Mouse (Mus musculus): ENCODE data around the gene Enpp6. TPM values are rescaled to one million over a fixed set of nuclear protein-coding genes. Genes with fewer than 3 reads are reported as not detected.
A peak's percentile ranks its signal among the peaks of the same experiment; 100 is the strongest.

Enpp6 gene
- total RNA-seq (2014; rRNA removed) (12.3 and 12.8 TPM in 2 replicates), polyA plus RNA-seq (2015; fragmentation: Nextera tagmentation; extraction: Ambion mirVana) (4.2 and 5.2 TPM in 2 replicates)

DNA sequence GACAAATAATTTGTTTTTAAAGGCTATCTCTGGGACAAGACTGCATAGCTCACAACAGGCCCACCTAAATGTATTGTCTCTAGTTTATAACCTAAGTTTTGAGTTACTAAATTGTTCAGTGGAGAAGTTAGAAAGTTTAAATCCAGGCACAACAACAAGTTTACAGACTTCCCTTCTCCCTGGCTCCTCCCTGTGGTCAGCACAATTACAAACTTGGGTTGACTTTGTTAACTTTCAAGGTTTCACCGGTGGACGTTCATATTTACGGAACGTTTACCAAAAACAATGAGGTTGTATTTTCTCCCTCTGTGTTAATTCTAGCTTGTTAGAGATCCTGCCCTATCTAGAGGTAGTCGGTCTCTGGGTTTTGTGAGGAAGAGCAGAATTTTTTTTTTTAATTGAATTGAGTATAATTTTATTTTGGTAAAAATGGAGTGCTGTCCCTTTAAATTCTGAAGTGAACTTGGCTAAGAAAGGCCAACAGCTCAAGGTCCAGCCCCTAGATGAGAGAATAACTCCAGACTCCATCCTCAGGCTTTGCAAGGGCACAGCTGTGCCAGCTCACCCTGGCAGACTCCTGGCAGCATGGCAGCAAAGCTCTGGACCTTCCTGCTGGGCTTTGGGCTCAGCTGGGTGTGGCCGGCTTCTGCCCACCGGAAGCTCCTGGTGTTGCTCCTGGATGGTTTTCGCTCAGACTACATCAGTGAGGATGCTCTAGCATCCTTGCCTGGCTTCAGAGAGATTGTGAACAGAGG lies at the start of gene Enpp6:
Enpp6 (plus strand) TSS at position 502 of the 755 bp plus-strand sequence.
- TF ChIP-seq CTCF (IDR thresholded peaks at IDR 0.05; ENCODE audit: low read depth): no peak

DNA sequence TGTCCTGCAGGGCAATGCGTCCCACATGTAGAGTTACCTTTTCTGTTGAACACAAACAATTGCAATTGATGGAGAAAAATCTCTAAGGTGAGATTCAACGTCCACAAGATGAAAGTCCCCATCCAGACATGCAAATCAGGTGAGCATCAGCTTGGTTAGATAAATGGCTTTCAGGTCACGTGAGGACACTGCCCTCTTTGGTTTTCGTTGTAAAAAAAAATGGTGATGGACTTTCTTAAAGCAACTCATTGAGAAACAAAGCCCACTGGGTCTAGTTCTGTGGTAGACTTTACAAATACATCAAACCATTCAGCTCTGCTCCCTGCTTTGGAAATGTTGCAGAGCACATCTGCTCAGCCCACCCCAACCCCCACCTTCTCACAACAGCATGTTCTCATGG lies 48.5 kb upstream of the Enpp6 start:
- TF ChIP-seq CTCF (IDR thresholded peaks at IDR 0.05; ENCODE audit: low read depth): no peak
- Histone ChIP-seq H3K4me3 (ENCODE audit: low read length) (no peak overlapping the region), H3K27ac (no peak overlapping the region), H3K4me2 (ENCODE audit: low read depth, low read length) (no peak overlapping the region), H3K9ac (replicated peaks; ENCODE audit: low read length) (no peak overlapping the region), H3K27me3 (ENCODE audit: insufficient read depth, low read length) (no peaks in the 10 kb centered on the region), H3K9me3 (ENCODE audit: low read length) (no peaks in the 10 kb centered on the region), H3K36me3 (ENCODE audit: insufficient read depth, low read length) (no peaks in the 10 kb centered on the region), H3K4me1 (ENCODE audit: insufficient read depth, low read length) (no peaks in the 10 kb centered on the region)
- DNase-seq (ENCODE audit: low spot score): no peak
- WGBS: 82% methylated on average over 4 of the region's 4 CpGs
- ATAC-seq: no peak

More for the DNA sequence above, at the start of gene Enpp6:
- no peaks in the 10 kb centered on the region for H3K4me1 ChIP-seq (ENCODE audit: insufficient read depth, low read length)
- H3K27me3 ChIP-seq (ENCODE audit: insufficient read depth, low read length): no peaks in the 10 kb centered on the region
- no peak within 1 kb of the TSS for H3K27ac ChIP-seq
- H3K9ac ChIP-seq (replicated peaks; ENCODE audit: low read length): no peak within 1 kb of the TSS
- H3K36me3 ChIP-seq (ENCODE audit: insufficient read depth, low read length): no peaks in the 10 kb centered on the region
- H3K4me3 ChIP-seq (ENCODE audit: low read length): no peak within 1 kb of the TSS
- no peak for DNase-seq (ENCODE audit: low spot score)
- H3K4me2 ChIP-seq (ENCODE audit: low read depth, low read length): no peak within 1 kb of the TSS
- no peaks in the 10 kb centered on the region for H3K9me3 ChIP-seq (ENCODE audit: low read length)
- WGBS: 73% methylated on average over 8 of the region's 8 CpGs
- no peak for ATAC-seq

DNA sequence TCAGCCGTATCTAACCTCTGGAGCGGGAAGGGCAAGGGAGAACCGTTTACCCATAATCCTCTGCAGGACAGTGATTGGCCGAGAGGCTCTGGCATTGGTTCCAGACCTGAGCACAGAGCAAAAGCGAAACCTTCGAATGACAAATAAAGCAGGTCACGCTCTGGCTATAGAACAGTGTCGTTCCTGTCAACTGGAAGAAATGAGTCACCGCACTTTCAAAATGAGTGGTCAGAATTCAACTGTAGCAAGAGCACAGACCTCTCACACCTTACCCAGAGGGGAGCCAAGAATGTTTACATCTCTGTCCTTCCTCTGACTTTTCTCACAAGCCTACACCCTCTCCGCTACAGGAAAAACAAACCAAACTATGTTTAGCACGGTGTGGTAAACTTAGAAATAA lies 45.4 kb upstream of the Enpp6 start:
- H3K9me3 ChIP-seq (ENCODE audit: low read length): no peaks in the 10 kb centered on the region
- H3K4me1 ChIP-seq (ENCODE audit: insufficient read depth, low read length): no peaks in the 10 kb centered on the region
- H3K27me3 ChIP-seq (ENCODE audit: insufficient read depth, low read length): no peaks in the 10 kb centered on the region
- H3K4me2 ChIP-seq (ENCODE audit: low read depth, low read length): no peak overlapping the region
- no peak for TF ChIP-seq CTCF (IDR thresholded peaks at IDR 0.05; ENCODE audit: low read depth)
- DNase-seq (ENCODE audit: low spot score): peak; percentile 32
- no peak overlapping the region for H3K27ac ChIP-seq
- 58% methylated on average over 11 of the region's 11 CpGs for WGBS
- no peaks in the 10 kb centered on the region for H3K36me3 ChIP-seq (ENCODE audit: insufficient read depth, low read length)
- no peak for ATAC-seq
- H3K4me3 ChIP-seq (ENCODE audit: low read length): no peak overlapping the region
- no peak overlapping the region for H3K9ac ChIP-seq (replicated peaks; ENCODE audit: low read length)

GRCm38 (mm10) chr8:46941731-46942650 lies 44.7 kb upstream of the Enpp6 start:
- Histone ChIP-seq H3K4me2 (ENCODE audit: low read depth, low read length) (no peak overlapping the region), H3K4me3 (ENCODE audit: low read length) (no peak overlapping the region), H3K4me1 (ENCODE audit: insufficient read depth, low read length) (no peaks in the 10 kb centered on the region), H3K9ac (replicated peaks; ENCODE audit: low read length) (no peak overlapping the region), H3K27me3 (ENCODE audit: insufficient read depth, low read length) (no peaks in the 10 kb centered on the region), H3K9me3 (ENCODE audit: low read length) (no peaks in the 10 kb centered on the region), H3K27ac (no peak overlapping the region), H3K36me3 (ENCODE audit: insufficient read depth, low read length) (no peaks in the 10 kb centered on the region)
- ATAC-seq (no peak), DNase-seq (ENCODE audit: low spot score) (no peak)
- TF ChIP-seq CTCF (IDR thresholded peaks at IDR 0.05; ENCODE audit: low read depth): no peak
- WGBS: 70% methylated on average over 15 of the region's 15 CpGs

DNA sequence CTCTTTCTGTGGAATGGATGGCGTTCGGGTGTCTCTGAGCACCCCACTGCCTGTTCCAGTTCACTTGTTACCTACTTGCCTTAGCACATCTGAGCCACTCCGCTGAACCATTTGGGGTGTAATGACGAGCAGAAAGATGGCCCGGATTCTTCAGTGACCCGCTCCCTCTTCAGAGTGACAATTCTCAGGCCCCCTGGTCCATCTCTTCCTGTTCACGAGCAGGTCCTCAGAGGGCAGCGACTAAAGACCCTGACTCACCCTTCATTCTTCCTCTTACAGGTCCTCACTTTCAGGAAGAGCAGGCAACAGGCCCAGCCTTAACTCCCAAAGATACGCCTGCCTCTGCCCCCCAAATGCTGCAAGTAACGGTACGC lies 44.0 kb upstream of the Enpp6 start:
- H3K9me3 ChIP-seq (ENCODE audit: low read length): no peaks in the 10 kb centered on the region
- 79% methylated on average over 11 of the region's 11 CpGs for WGBS
- no peak overlapping the region for H3K9ac ChIP-seq (replicated peaks; ENCODE audit: low read length)
- no peak overlapping the region for H3K27ac ChIP-seq
- no peak for ATAC-seq
- H3K4me1 ChIP-seq (ENCODE audit: insufficient read depth, low read length): no peaks in the 10 kb centered on the region
- no peaks in the 10 kb centered on the region for H3K27me3 ChIP-seq (ENCODE audit: insufficient read depth, low read length)
- DNase-seq (ENCODE audit: low spot score): no peak
- H3K36me3 ChIP-seq (ENCODE audit: insufficient read depth, low read length): no peaks in the 10 kb centered on the region
- H3K4me2 ChIP-seq (ENCODE audit: low read depth, low read length): no peak overlapping the region
- H3K4me3 ChIP-seq (ENCODE audit: low read length): no peak overlapping the region
- no peak for TF ChIP-seq CTCF (IDR thresholded peaks at IDR 0.05; ENCODE audit: low read depth)

- no peak for TF ChIP-seq CTCF (IDR thresholded peaks at IDR 0.05; ENCODE audit: low read depth)
- Histone ChIP-seq H3K27me3 (ENCODE audit: insufficient read depth, low read length) (no peaks in the 10 kb centered on the region), H3K9ac (replicated peaks; ENCODE audit: low read length) (no peak overlapping the region), H3K9me3 (ENCODE audit: low read length) (no peaks in the 10 kb centered on the region), H3K36me3 (ENCODE audit: insufficient read depth, low read length) (no peaks in the 10 kb centered on the region), H3K4me2 (ENCODE audit: low read depth, low read length) (no peak overlapping the region), H3K27ac (no peak overlapping the region), H3K4me3 (ENCODE audit: low read length) (no peak overlapping the region), H3K4me1 (ENCODE audit: insufficient read depth, low read length) (no peaks in the 10 kb centered on the region)
- no peak for ATAC-seq
- WGBS: 87% methylated on average over 4 of the region's 4 CpGs
- no peak for DNase-seq (ENCODE audit: low spot score)
Measured at GRCm38 (mm10) chr8:46943337-46943736, 43.4 kb upstream of the Enpp6 start.

Measured in hindbrain, postnatal 0 days (tissue).